Mouse (Mus musculus) embryo, embryonic 10.5 days (tissue): ENCODE data around the gene Slc38a1.

ENCODE experiments used
- DNase-seq: peaks from one replicate; pipeline ENCODE4 v3.0.0-alpha.2; 2015; ENCODE audit warnings: low spot score

Slc38a1 gene

GRCm38 (mm10) chr15:96608671-96609070 lies 34.0 kb downstream of the Slc38a1 start:
- no peak for DNase-seq

GRCm38 (mm10) chr15:96607422-96607821 lies 35.3 kb downstream of the Slc38a1 start:
- DNase-seq = no peak

GRCm38 (mm10) chr15:96604282-96604681 lies 38.4 kb downstream of the Slc38a1 start:
- no peak for DNase-seq

- DNase-seq = no peak
Measured at GRCm38 (mm10) chr15:96602043-96602442, 40.7 kb downstream of the Slc38a1 start.

- DNase-seq = no peak
Measured at GRCm38 (mm10) chr15:96599852-96600781, 42.6 kb downstream of the Slc38a1 start.

GRCm38 (mm10) chr15:96598888-96599578 lies 43.7 kb downstream of the Slc38a1 start:
- DNase-seq = no peak

- DNase-seq = no peak
Measured at GRCm38 (mm10) chr15:96597116-96597515, 45.6 kb downstream of the Slc38a1 start.

- no peak for DNase-seq
Measured at GRCm38 (mm10) chr15:96594316-96594715, 48.4 kb downstream of the Slc38a1 start.

GRCm38 (mm10) chr15:96593866-96594265 lies 48.8 kb downstream of the Slc38a1 start:
- DNase-seq = no peak

- no peak for DNase-seq
Measured at GRCm38 (mm10) chr15:96593457-96593856, 49.3 kb downstream of the Slc38a1 start.

GRCm38 (mm10) chr15:96592976-96593375 lies 49.7 kb downstream of the Slc38a1 start:
- DNase-seq = no peak

- no peak for DNase-seq
Measured at GRCm38 (mm10) chr15:96591876-96592417, 50.8 kb downstream of the Slc38a1 start.

- DNase-seq = no peak
Measured at GRCm38 (mm10) chr15:96588996-96589657, 53.6 kb downstream of the Slc38a1 start.

- DNase-seq = no peak
Measured at GRCm38 (mm10) chr15:96587998-96588397, 54.7 kb downstream of the Slc38a1 start.

- no peak for DNase-seq
Measured at GRCm38 (mm10) chr15:96583371-96584008, 59.2 kb downstream of the Slc38a1 start.

GRCm38 (mm10) chr15:96576998-96577397 lies 65.7 kb downstream of the Slc38a1 start:
- no peak for DNase-seq

- no peak for DNase-seq
Measured at GRCm38 (mm10) chr15:96568983-96569363, 73.7 kb downstream of the Slc38a1 start.

- no peak for DNase-seq
Measured at GRCm38 (mm10) chr15:96568271-96568982, 74.3 kb downstream of the Slc38a1 start.

GRCm38 (mm10) chr15:96566850-96567271 lies 75.9 kb downstream of the Slc38a1 start:
- peak; percentile 83 for DNase-seq

GRCm38 (mm10) chr15:96563852-96564251 lies 78.9 kb downstream of the Slc38a1 start:
- DNase-seq = no peak

GRCm38 (mm10) chr15:96562521-96562920 lies 80.2 kb downstream of the Slc38a1 start:
- no peak for DNase-seq
